Mouse (Mus musculus) bone marrow macrophage, adult 2 months (primary cell): ENCODE data around the gene Kif1b.

Experiments used
- CTCF ChIP-seq: IDR thresholded peaks from 2 replicates; pipeline ENCODE4 v1.5.1; 2012; ENCODE audit warnings: low read depth, mild to moderate bottlenecking, low read length, moderate library complexity
- POLR2A ChIP-seq: IDR thresholded peaks from 2 replicates; pipeline ENCODE4 v1.6.1; 2012; ENCODE audit warnings: mild to moderate bottlenecking, low read depth, low read length, borderline replicate concordance

GRCm38 (mm10) chr4:149150256-149150655, 157.2 kb downstream of the Kif1b start:
- no peak for TF ChIP-seq POLR2A
- TF ChIP-seq CTCF: no peak
